Mouse (Mus musculus) G1E (cell line): ENCODE data around the gene Slc22a13. TPM values are rescaled to one million over a fixed set of nuclear protein-coding genes. Genes with fewer than 3 reads are reported as not detected.

Experiments used
- ATAC-seq: 2 replicates; pipeline ENCODE4 v1.8.0; 2016; ENCODE audit warnings: mild to moderate bottlenecking; ENCODE audit not compliant: insufficient number of reproducible peaks, poor library complexity, low FRiP score, severe bottlenecking; ENCODE audit errors: extremely low read depth
- DNase-seq: peaks from one replicate; pipeline ENCODE4 v3.0.0; 2012; ENCODE audit warnings: low spot score
- H3K27me3 ChIP-seq: 2 replicates; pipeline ENCODE4 v1.6.1; 2012; ENCODE audit warnings: mild to moderate bottlenecking, low read length, inconsistent platforms; ENCODE audit not compliant: insufficient read depth
- H3K36me3 ChIP-seq: replicated peaks from 2 replicates; pipeline ENCODE3; 2012; ENCODE audit warnings: mild to moderate bottlenecking, inconsistent platforms
- H3K4me1 ChIP-seq: 2 replicates; pipeline ENCODE4 v1.6.1; 2012; ENCODE audit warnings: low read depth, low read length, inconsistent platforms, mixed read lengths; ENCODE audit not compliant: insufficient read depth
- H3K4me3 ChIP-seq: 2 replicates; pipeline ENCODE4 v1.5.1; 2012; ENCODE audit warnings: low read depth, mild to moderate bottlenecking, inconsistent platforms, low read length, moderate library complexity, mixed read lengths
- H3K9me3 ChIP-seq: replicated peaks from 2 replicates; pipeline ENCODE4 v1.6.1; 2012; ENCODE audit warnings: inconsistent platforms
- CTCF ChIP-seq: IDR thresholded peaks from 2 replicates; pipeline ENCODE4 v1.5.1; 2012; ENCODE audit warnings: low read depth, low read length, inconsistent platforms, mixed read lengths
- GATA1 ChIP-seq: IDR thresholded peaks from 2 replicates; pipeline ENCODE4 v1.6.1; 2012; ENCODE audit warnings: borderline replicate concordance, low read length, inconsistent platforms, mixed read lengths
- GATA2 ChIP-seq: IDR thresholded peaks from 2 replicates; pipeline ENCODE4 v1.6.1; 2012; ENCODE audit warnings: low read depth, low read length, inconsistent platforms, borderline replicate concordance
- POLR2AphosphoS5 ChIP-seq: IDR thresholded peaks from 2 replicates; pipeline ENCODE4 v1.6.1; 2012; ENCODE audit warnings: low read depth, low read length, inconsistent platforms; ENCODE audit not compliant: insufficient replicate concordance
- TAL1 ChIP-seq: conservative IDR thresholded peaks from 2 replicates; pipeline ENCODE4 v1.6.1; 2012; ENCODE audit warnings: low read depth, low read length, inconsistent platforms, mixed read lengths
- polyA plus RNA-seq: library from polyadenylated mRNA; stranded (reverse); fragments of >175 nt; gene quantifications from 2 replicates; pipeline ENCODE4 v1.2.3, GENCODE M21; 2012
- total RNA-seq, 2 experiments: library from RNA; stranded (forward) in 1 of 2; stranded (reverse) in 1 of 2; fragments of 200-1000 nt in 1 of 2; fragments of >200 nt in 1 of 2; fragmentation: Nextera tagmentation in 1 of 2; gene quantifications; 2 replicates each; pipeline ENCODE4 v1.2.3; 2014 to 2017

Gene Slc22a13
- total and polyA plus RNA-seq, 3 experiments: not detected

DNA sequence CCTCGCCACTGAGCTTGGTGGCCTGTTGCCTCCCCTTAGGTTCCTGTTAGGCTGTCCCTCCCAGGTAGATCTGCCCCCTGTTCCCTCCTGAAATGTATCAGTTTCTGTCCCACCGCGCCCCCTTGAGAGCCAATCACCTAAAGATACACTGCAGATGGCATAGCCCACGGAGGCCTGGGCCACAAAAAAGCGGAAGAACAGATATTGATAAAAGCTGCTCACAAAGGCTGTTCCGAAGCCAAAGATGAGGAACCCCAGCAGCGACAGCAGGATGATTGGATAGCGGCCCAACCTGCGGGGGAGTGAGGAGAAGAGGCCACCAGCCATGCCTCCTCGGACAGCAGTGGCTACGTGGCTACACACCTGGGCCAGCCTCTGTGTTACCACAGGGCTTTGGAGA, 29.6 kb downstream of the Slc22a13 start:
- DNase-seq: no peak
- no peak for TF ChIP-seq POLR2AphosphoS5
- TF ChIP-seq GATA1: no peak
- TF ChIP-seq TAL1: no peak
- no peak for TF ChIP-seq GATA2
- TF ChIP-seq CTCF: no peak

DNA sequence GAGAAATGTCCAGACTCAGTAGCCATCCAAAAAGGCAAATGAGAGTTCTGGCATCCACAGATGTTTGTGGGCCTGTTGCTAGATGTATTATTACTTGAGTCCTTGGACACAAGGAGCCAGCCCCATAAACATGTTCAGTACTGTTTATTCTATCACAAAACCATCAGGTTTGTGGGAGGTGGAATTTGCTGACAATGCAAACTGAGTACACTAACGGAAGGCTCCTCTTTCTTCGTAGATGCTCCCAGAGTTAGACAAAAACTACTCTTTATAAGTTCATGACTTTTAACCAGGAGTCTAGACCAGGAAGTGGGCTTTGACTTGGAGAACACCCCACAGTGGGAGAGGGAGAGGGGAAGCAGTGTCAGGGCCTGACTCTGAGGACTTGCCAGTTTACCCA, 41.3 kb downstream of the Slc22a13 start:
- ATAC-seq (no peak), DNase-seq (no peak)
- H3K9me3 ChIP-seq: peaks cover 66% of the 10 kb centered on the region
- H3K27me3 ChIP-seq: no peaks in the 10 kb centered on the region
- no peak for TF ChIP-seq GATA2
- no peak for TF ChIP-seq CTCF
- TF ChIP-seq POLR2AphosphoS5: no peak
- TF ChIP-seq TAL1: no peak
- TF ChIP-seq GATA1: no peak
- H3K4me1 ChIP-seq: no peaks in the 10 kb centered on the region
- no peak overlapping the region for H3K4me3 ChIP-seq
- no peaks in the 10 kb centered on the region for H3K36me3 ChIP-seq

More for the DNA sequence above, 29.6 kb downstream of the Slc22a13 start:
- no peak for ATAC-seq
- Histone ChIP-seq H3K9me3 (peaks cover 53% of the 10 kb centered on the region), H3K36me3 (no peaks in the 10 kb centered on the region), H3K4me1 (no peaks in the 10 kb centered on the region), H3K4me3 (no peak overlapping the region), H3K27me3 (no peaks in the 10 kb centered on the region)

DNA sequence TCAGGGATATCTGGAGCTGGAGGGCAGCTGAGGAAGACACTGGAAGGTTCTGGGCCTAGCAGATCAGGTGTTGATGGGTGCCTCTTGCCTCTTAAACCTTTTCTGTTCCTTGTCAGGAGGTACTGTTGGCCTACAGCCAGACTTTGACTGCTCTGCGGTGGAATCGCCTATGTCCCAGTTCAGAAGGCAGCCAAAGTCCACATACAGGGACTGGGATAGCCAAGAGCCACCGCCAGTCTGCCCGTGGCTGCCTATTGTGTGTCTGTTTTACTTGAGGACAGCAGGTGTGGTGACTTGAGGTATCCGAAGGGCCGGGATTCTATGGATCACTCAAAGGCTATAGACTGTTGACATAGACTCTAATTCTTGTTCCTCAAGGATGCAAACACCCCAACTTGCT, 43.4 kb downstream of the Slc22a13 start:
- Histone ChIP-seq H3K4me1 (no peaks in the 10 kb centered on the region), H3K4me3 (no peak overlapping the region), H3K27me3 (no peaks in the 10 kb centered on the region), H3K9me3 (peaks cover 68% of the 10 kb centered on the region), H3K36me3 (no peaks in the 10 kb centered on the region)
- TF ChIP-seq GATA1 (no peak), GATA2 (no peak), TAL1 (no peak), POLR2AphosphoS5 (no peak), CTCF (no peak)
- ATAC-seq (no peak), DNase-seq (no peak)

DNA sequence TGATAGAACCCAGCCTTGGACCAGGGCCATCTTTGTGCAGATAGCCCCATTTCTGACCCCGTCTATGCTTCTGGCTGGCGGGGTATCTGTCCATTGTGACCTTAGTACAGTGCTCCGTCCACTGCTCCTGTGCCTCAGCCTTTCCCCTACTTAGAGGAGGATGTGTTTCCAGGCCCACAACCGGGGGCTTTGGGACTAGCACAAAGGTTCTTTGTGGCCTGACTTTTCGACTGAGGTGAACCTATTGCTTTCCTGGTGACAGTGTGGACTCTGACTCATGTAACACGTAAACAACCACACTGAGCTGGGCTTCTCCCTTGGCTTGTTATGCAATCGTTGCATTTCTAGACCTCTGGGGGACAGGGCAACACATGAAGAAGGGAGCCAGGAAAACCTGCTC, 44.2 kb downstream of the Slc22a13 start:
- H3K9me3 ChIP-seq: peaks cover 71% of the 10 kb centered on the region
- no peaks in the 10 kb centered on the region for H3K36me3 ChIP-seq
- no peaks in the 10 kb centered on the region for H3K4me1 ChIP-seq
- DNase-seq (no peak), ATAC-seq (no peak)
- TF ChIP-seq POLR2AphosphoS5 (no peak), GATA2 (no peak), GATA1 (no peak), TAL1 (no peak), CTCF (no peak)
- no peak overlapping the region for H3K4me3 ChIP-seq
- no peaks in the 10 kb centered on the region for H3K27me3 ChIP-seq

DNA sequence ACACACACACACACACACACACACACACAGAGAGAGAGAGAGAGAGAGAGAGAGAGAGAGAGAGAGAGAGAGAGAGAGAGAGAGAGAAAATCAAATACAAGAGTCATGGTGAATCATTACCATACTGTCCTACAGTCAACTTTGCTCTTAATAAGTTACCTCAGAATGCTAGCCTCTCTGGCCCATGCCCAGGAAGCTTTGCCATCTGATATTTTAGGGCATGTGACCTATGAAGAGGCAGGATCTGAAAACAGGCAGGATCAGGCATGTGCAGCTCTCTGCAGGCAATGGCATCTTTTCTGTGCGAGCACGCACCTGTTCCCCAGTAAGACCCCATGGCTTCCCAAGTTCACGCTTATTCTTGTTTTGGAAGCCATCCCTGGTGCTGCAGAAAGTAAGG, 48.2 kb downstream of the Slc22a13 start:
- Histone ChIP-seq H3K4me1 (no peaks in the 10 kb centered on the region), H3K27me3 (no peaks in the 10 kb centered on the region), H3K9me3 (peaks cover 71% of the 10 kb centered on the region), H3K36me3 (no peaks in the 10 kb centered on the region), H3K4me3 (no peak overlapping the region)
- ATAC-seq (no peak), DNase-seq (no peak)
- TF ChIP-seq CTCF (no peak), POLR2AphosphoS5 (no peak), TAL1 (no peak), GATA2 (no peak), GATA1 (no peak)

DNA sequence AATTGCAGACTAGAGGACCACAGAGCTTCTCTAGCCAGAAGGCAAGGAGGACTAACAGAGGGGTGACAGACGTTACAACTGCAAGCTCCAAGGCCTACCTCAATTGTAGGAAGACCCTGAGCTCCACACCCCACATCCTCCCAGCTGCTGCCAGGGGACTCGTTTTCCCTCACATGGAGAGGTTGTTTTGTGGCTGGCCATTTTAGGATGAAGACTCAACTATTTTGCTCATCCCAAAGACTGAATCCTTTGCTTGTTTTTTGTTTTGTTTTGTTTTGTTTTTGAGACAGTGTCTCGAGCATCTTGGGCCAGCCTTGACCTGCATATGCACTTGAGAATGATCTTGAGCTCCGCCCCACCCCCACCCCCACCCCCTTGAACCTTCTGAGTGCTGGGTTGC, 50.0 kb downstream of the Slc22a13 start, which contains the start of gene Gm47289:
Gm47289 (plus strand) TSS at position 301 of the 400 bp plus-strand sequence.
- TF ChIP-seq GATA2 (no peak), CTCF (no peak), GATA1 (no peak), POLR2AphosphoS5 (no peak), TAL1 (no peak)
- no peaks in the 10 kb centered on the region for H3K27me3 ChIP-seq
- no peaks in the 10 kb centered on the region for H3K4me1 ChIP-seq
- H3K36me3 ChIP-seq: no peaks in the 10 kb centered on the region
- peaks cover 75% of the 10 kb centered on the region for H3K9me3 ChIP-seq
- no peak within 1 kb of the TSS for H3K4me3 ChIP-seq
- no peak for DNase-seq
- no peak for ATAC-seq
